Mouse (Mus musculus) embryonic fibroblast, embryonic 13.5 days (primary cell): Measurements from ENCODE around the gene Pole3. TPM values are rescaled to one million over a fixed set of nuclear protein-coding genes. Genes with fewer than 3 reads are reported as not detected.

Source experiments
- H3K27ac ChIP-seq: 2 replicates; pipeline ENCODE4 v1.5.1; 2012; ENCODE audit warnings: low read length, control low read depth, inconsistent platforms; ENCODE audit not compliant: insufficient read depth
- H3K4me1 ChIP-seq: 2 replicates; pipeline ENCODE4 v1.6.1; 2011; ENCODE audit warnings: low read length; ENCODE audit not compliant: control insufficient read depth, insufficient read depth
- H3K4me3 ChIP-seq: 2 replicates; pipeline ENCODE4 v1.5.1; 2011; ENCODE audit warnings: mild to moderate bottlenecking, control low read depth, low read length; ENCODE audit not compliant: insufficient read depth
- CTCF ChIP-seq: IDR thresholded peaks from 2 replicates; pipeline ENCODE4 v1.5.1; 2011; ENCODE audit warnings: mild to moderate bottlenecking, control low read depth, low read length, moderate library complexity, borderline replicate concordance; ENCODE audit not compliant: insufficient read depth
- POLR2A ChIP-seq: IDR thresholded peaks from 2 replicates; pipeline ENCODE4 v1.6.1; 2011; ENCODE audit warnings: low read depth, mild to moderate bottlenecking, control low read depth, low read length, moderate library complexity
- polyA plus RNA-seq: library from polyadenylated mRNA; stranded (reverse); fragments of >200 nt; gene quantifications from 2 replicates; pipeline ENCODE4 v1.2.4, GENCODE M21; 2011; ENCODE audit warnings: low read depth; ENCODE audit not compliant: missing spikeins, insufficient read length

Pole3 gene
- polyA plus RNA-seq, 1 experiment, result 39.7 TPM

DNA sequence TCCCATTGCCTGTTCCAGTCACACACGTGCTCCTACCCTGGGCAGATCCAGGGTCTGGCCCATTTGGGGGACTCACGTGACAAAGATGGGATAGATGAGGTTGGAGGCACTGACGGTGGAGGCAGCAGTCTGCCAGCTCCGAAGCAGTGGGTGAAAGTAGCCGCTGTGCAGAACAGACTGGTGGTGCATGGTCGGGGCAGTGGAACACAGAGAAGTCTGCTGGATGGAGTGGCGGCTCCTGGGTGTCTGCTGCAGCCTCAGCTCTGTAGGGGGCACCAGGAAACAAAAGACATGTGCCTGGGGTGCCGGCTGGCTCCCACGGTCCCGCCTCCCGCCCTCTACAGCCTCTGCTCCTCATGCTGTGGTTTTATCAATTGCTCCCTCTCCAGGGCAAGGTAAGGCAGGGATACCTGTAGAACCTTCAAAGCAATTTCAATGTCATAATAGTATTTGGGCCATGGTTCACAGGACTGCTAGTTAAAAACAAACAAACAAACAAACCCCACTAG, 10.8 kb downstream of the Pole3 start:
- no peak overlapping the region for H3K4me3 ChIP-seq
- H3K27ac ChIP-seq, result no peak overlapping the region
- no peak for TF ChIP-seq CTCF
- TF ChIP-seq POLR2A, result no peak
- H3K4me1 ChIP-seq, result peaks cover 15% of the 10 kb centered on the region; the same call in 1 of the 2 replicates

DNA sequence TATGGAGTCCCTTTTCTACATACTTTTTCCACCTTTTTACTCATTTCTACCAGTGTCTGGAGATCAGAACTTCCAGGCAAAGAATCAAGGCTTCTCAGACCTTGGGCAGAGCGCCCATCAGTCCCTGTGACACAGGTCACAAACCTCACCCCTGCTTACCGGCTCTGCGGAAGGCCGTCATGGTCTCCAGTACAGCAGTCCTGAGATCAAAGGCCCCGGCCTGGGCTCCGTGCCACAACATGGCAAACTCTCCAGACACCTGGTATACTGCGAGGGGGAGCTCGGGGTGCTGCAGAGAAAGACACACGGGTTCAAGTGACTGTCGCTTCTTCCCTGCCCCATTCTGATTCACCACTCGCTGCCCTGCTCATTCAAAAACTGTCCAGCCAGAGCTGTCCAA, 14.9 kb downstream of the Pole3 start:
- TF ChIP-seq CTCF, result no peak
- no peak for TF ChIP-seq POLR2A
- H3K27ac ChIP-seq, result no peak overlapping the region
- no peaks in the 10 kb centered on the region for H3K4me1 ChIP-seq
- no peak overlapping the region for H3K4me3 ChIP-seq

DNA sequence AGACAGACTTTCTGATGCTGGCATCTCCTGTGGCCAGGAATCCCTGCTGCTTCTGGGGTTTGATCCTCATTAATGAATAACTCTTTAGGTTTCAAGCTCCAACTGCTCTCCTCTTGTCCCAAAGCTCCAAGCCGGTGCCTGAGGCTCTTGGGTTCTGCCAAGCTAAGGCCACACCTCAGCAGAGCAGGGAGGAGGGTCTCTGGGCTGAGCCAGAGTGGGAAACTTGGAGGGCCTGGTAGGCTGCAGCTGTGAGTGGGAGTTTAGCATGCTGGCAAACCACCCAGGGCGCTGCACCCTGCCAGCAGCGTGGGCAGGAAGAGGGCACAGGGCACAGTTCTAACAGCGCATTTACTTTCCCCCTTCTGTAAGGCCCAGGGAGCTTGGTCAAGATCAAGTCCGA, 16.0 kb downstream of the Pole3 start:
- Histone ChIP-seq H3K4me3 (no peak overlapping the region), H3K27ac (no peak overlapping the region), H3K4me1 (no peaks in the 10 kb centered on the region)
- TF ChIP-seq CTCF (no peak), POLR2A (no peak)

DNA sequence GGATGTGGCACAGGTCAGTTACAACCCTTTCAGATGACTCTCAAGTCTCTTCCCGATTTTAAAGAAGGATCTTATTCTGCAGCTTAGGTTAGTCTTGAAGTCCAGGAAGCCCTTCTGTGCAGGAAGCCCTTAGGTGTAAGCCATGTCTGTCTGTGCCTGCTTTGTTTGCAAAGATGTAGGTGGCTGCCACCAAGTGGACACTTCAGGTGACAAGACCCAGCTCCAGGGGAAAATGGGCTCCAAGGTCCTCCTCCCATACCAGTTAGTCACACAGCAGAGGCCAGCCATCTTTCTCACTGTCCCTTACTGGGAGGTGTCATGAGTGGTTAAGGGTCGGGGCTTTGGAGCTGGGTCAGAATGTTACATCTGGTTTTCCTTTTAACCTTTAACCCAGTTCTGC, 18.1 kb downstream of the Pole3 start:
- TF ChIP-seq CTCF, result no peak; the same call in 1 of the 2 replicates
- TF ChIP-seq POLR2A, result no peak
- no peak overlapping the region for H3K4me3 ChIP-seq
- H3K4me1 ChIP-seq, result no peaks in the 10 kb centered on the region
- no peak overlapping the region for H3K27ac ChIP-seq

DNA sequence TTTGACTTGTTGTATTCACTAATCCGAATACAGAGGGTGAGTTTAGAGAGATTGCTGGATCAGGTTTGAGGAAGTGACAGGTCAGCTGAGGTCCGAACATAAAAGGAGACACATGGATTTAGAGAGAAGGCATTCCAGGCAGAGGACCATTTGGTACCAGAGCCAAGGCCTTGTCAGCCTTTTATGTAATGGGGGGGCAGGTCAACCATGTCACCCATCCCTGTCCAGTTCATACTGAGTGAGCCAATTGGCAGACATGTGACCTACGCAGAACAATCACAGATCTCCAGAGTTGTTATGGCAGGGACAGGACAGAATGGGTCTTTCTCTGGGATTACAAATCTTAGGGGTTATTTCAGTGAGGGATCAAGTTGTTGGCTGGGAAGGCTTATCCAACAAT, 18.9 kb downstream of the Pole3 start:
- TF ChIP-seq CTCF, result no peak
- TF ChIP-seq POLR2A, result no peak
- no peak overlapping the region for H3K4me3 ChIP-seq
- no peak overlapping the region for H3K27ac ChIP-seq
- H3K4me1 ChIP-seq, result no peaks in the 10 kb centered on the region

DNA sequence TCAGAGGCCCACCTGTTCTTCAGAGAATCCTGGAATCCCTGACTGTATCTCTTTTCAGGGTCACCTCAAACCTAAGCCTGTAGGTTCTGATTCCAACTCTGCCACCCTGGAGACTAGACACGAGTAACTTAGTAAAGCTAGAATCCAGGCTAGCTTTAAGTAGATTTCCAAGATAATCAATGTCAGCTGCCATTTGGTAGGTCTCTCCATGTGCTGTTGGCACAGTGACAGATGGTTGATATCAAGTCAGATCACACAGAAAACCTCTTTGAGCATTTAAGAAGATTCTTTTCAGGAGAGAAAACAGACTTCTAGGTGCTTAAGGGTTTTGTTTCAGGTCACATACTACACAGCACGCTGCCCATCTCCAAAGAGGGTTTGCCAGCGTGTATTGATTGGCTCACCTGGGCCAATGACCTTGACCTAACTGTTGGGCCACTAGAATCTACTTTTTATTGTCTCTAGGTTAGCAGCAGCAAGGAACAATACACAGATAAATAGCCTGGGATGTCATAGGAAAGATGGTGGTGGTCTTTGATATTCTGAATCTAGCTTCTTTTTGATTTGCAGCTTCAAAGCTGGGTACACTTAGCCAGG, 21.4 kb downstream of the Pole3 start, which contains the start of gene Hdhd3:
Hdhd3 (minus strand) TSS at position 94 of the 597 bp plus-strand sequence.
- H3K4me3 ChIP-seq, result peak within 1 kb of the TSS; percentile 73
- no peak for TF ChIP-seq POLR2A
- no peak for TF ChIP-seq CTCF
- H3K4me1 ChIP-seq, result no peaks in the 10 kb centered on the region
- H3K27ac ChIP-seq, result no peak within 1 kb of the TSS

DNA sequence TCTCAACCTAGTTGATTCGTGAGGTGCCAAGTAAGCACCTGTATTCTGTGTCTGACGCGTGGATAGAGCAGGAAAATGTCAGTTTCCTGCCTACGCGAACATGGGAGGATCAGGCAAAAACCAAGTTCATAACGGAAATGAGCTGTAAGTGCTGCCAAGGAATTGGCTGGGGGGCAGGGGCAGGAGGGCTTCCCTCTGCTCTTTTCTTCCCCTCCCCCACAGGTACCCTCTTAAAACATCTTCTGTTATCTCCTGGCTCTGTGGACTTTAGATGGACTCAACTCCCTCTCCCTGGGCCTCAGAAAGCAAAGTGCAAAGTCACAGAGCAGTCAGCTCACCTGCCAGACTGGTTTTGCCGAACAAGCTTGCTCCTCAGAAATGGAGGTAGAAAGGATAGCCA, 21.9 kb downstream of the Pole3 start:
- Histone ChIP-seq H3K4me1 (no peaks in the 10 kb centered on the region), H3K4me3 (no peak overlapping the region), H3K27ac (no peak overlapping the region)
- TF ChIP-seq POLR2A (no peak), CTCF (no peak)

DNA sequence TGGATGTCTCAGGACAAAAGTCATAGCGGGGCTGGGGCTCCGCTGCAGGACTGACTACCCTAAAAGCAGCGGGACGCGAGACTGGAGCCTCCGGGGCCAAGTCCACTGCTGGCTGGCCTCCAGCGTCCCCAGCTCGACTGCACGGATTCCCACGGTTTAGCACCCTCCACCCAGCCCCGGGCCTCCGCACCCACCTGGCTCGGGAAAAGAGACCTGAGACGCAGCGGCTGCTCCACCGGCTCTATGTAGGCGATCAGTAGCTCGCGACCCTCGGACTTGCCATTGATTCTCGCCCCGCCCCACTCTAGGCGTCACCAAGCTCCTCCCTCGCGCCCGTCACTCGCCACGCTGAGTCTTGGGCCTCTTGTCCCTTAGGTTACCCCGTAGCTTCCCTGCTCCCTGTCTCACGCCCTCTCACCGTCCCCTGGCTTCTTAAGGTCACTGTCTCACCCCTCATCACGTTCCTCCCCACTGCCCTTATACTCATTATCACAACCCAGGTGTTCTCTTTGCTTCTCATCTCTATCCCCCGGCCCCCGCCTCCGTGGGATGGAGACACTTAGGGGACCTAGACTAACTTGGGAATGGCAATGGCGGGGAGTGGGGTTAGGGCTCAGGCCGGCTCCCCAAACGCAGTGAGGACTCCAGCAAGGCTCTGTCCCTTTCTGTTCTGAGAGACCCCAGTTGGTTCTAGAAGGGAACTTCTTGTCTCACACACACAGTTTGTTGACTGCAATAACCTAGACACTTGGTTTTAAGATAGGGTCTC, 22.7 kb downstream of the Pole3 start:
- peak overlapping the region; percentile 73 for H3K4me3 ChIP-seq
- H3K4me1 ChIP-seq, result no peaks in the 10 kb centered on the region
- no peak overlapping the region for H3K27ac ChIP-seq
- TF ChIP-seq POLR2A (peak; percentile 89), CTCF (no peak)

DNA sequence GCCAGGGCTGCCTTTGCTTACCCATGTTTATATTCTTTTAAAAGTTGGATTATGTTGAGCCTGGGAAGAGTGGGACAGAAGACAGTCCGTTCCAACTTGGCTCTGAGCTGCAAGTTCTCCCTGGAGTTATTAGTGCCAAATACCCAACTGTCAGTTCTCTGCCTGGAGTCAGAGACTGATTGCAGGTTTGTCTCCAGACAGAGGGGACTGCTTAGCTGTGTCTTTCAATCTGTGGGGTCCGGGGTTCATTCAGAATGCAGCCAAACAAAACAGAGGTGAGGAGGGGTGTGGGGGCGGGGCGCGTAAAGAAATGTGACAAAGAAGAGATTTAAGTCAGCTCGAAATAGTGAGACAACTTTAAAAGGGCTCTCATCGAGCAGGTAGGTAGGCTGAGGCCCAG, 23.3 kb downstream of the Pole3 start:
- H3K4me1 ChIP-seq, result no peaks in the 10 kb centered on the region
- peak overlapping the region; percentile 73 for H3K4me3 ChIP-seq
- H3K27ac ChIP-seq, result no peak overlapping the region
- TF ChIP-seq POLR2A (no peak), CTCF (no peak)

DNA sequence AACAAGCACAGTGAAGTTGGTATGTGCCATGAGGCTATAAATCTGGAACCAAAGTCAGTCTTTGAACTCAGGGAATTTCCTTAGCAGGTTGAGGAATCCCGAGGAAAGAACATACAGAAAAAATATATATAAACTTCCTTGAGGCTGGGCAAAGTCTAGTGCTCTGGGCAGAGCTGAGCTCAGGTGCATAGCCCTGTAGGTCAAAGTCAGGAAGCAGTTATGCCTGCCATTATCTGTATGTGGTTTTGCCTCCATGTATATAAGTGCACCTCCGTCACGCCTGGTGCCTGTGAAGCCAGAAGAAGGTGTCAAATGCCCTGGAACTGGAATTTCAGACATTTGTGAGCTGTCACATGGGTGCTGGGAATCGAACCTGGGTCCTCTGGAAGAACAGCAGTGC, 24.1 kb downstream of the Pole3 start:
- no peaks in the 10 kb centered on the region for H3K4me1 ChIP-seq
- no peak overlapping the region for H3K4me3 ChIP-seq
- TF ChIP-seq CTCF, result no peak
- no peak for TF ChIP-seq POLR2A
- no peak overlapping the region for H3K27ac ChIP-seq
